Mouse (Mus musculus): ENCODE results near the gene Whrn. TPM values are rescaled to one million over a fixed set of nuclear protein-coding genes. Genes with fewer than 3 reads are reported as not detected.

Gene Whrn
- total and polyA plus RNA-seq, 2 experiments from 2014 or later: 3.8 to 13.0 TPM

- Histone ChIP-seq H3K9me3 (ENCODE audit: low read length) (no peaks in the 10 kb centered on the region), H3K27me3 (ENCODE audit: insufficient read depth, low read length) (no peaks in the 10 kb centered on the region), H3K4me2 (ENCODE audit: low read depth) (no peak overlapping the region), H3K36me3 (ENCODE audit: insufficient read depth) (0 out of 2 replicates have a peak, but pooled peaks cover 13% of the 10 kb centered on the region), H3K4me3 (ENCODE audit: low read depth, low read length) (no peak overlapping the region), H3K4me1 (ENCODE audit: insufficient read depth) (no peaks in the 10 kb centered on the region), H3K27ac (ENCODE audit: low read depth, low read length) (no peak overlapping the region), H3K9ac (no peak overlapping the region)
- ATAC-seq (peak; percentile 14; the same call in 1 of the 2 replicates), DNase-seq (no peak)
- WGBS: 51% methylated on average over 14 of the region's 14 CpGs
- no peak for TF ChIP-seq CTCF (IDR thresholded peaks at IDR 0.05; ENCODE audit: low read depth)
Observed at GRCm38 (mm10) chr4:63420143-63420920, 75.5 kb downstream of the Whrn start.

- H3K4me3 ChIP-seq (ENCODE audit: low read depth, low read length): no peak overlapping the region
- no peaks in the 10 kb centered on the region for H3K9me3 ChIP-seq (ENCODE audit: low read length)
- no peaks in the 10 kb centered on the region for H3K4me1 ChIP-seq (ENCODE audit: insufficient read depth)
- no peak for DNase-seq
- 0 out of 2 replicates have a peak, but pooled peaks cover 13% of the 10 kb centered on the region for H3K36me3 ChIP-seq (ENCODE audit: insufficient read depth)
- H3K4me2 ChIP-seq (ENCODE audit: low read depth): no peak overlapping the region
- no peaks in the 10 kb centered on the region for H3K27me3 ChIP-seq (ENCODE audit: insufficient read depth, low read length)
- H3K27ac ChIP-seq (ENCODE audit: low read depth, low read length): no peak overlapping the region
- ATAC-seq: no peak
- H3K9ac ChIP-seq: no peak overlapping the region
- TF ChIP-seq CTCF (IDR thresholded peaks at IDR 0.05; ENCODE audit: low read depth): no peak
- WGBS: 83% methylated on average over 11 of the region's 11 CpGs
Observed at GRCm38 (mm10) chr4:63418270-63418669, 77.5 kb downstream of the Whrn start.

GRCm38 (mm10) chr4:63417318-63417957, 78.4 kb downstream of the Whrn start:
- no peak overlapping the region for H3K27ac ChIP-seq (ENCODE audit: low read depth, low read length)
- DNase-seq: peak; percentile 93
- no peaks in the 10 kb centered on the region for H3K4me1 ChIP-seq (ENCODE audit: insufficient read depth)
- peak; percentile 89 for TF ChIP-seq CTCF (IDR thresholded peaks at IDR 0.05; ENCODE audit: low read depth)
- H3K4me2 ChIP-seq (ENCODE audit: low read depth): no peak overlapping the region
- 15% methylated on average over 9 of the region's 9 CpGs for WGBS
- H3K9ac ChIP-seq: no peak overlapping the region
- H3K4me3 ChIP-seq (ENCODE audit: low read depth, low read length): no peak overlapping the region
- ATAC-seq: peak; percentile 83
- H3K36me3 ChIP-seq (ENCODE audit: insufficient read depth): 0 out of 2 replicates have a peak, but pooled peaks cover 13% of the 10 kb centered on the region
- H3K27me3 ChIP-seq (ENCODE audit: insufficient read depth, low read length): no peaks in the 10 kb centered on the region
- no peaks in the 10 kb centered on the region for H3K9me3 ChIP-seq (ENCODE audit: low read length)

GRCm38 (mm10) chr4:63414951-63415350, 80.8 kb downstream of the Whrn start:
- H3K27ac ChIP-seq (ENCODE audit: low read depth, low read length): no peak overlapping the region
- no peak overlapping the region for H3K4me3 ChIP-seq (ENCODE audit: low read depth, low read length)
- TF ChIP-seq CTCF (IDR thresholded peaks at IDR 0.05; ENCODE audit: low read depth): no peak
- no peak for DNase-seq
- 73% methylated on average over 5 of the region's 5 CpGs for WGBS
- no peak overlapping the region for H3K4me2 ChIP-seq (ENCODE audit: low read depth)
- H3K9ac ChIP-seq: no peak overlapping the region
- 0 out of 2 replicates have a peak, but pooled peaks cover 2% of the 10 kb centered on the region for H3K4me1 ChIP-seq (ENCODE audit: insufficient read depth)
- no peaks in the 10 kb centered on the region for H3K27me3 ChIP-seq (ENCODE audit: insufficient read depth, low read length)
- H3K9me3 ChIP-seq (ENCODE audit: low read length): no peaks in the 10 kb centered on the region
- ATAC-seq: no peak
- H3K36me3 ChIP-seq (ENCODE audit: insufficient read depth): 0 out of 2 replicates have a peak, but pooled peaks cover 13% of the 10 kb centered on the region

- Histone ChIP-seq H3K36me3 (ENCODE audit: insufficient read depth) (0 out of 2 replicates have a peak, but pooled peaks cover 7% of the 10 kb centered on the region), H3K4me1 (ENCODE audit: insufficient read depth) (0 out of 2 replicates have a peak, but pooled peaks cover 9% of the 10 kb centered on the region), H3K4me3 (ENCODE audit: low read depth, low read length) (no peak overlapping the region), H3K9me3 (ENCODE audit: low read length) (no peaks in the 10 kb centered on the region), H3K9ac (no peak overlapping the region), H3K4me2 (ENCODE audit: low read depth) (peak overlapping the region; percentile 100), H3K27me3 (ENCODE audit: insufficient read depth, low read length) (no peaks in the 10 kb centered on the region), H3K27ac (ENCODE audit: low read depth, low read length) (no peak overlapping the region)
- 64% methylated on average over 5 of the region's 5 CpGs for WGBS
- no peak for TF ChIP-seq CTCF (IDR thresholded peaks at IDR 0.05; ENCODE audit: low read depth)
- ATAC-seq: no peak
- no peak for DNase-seq
Observed at GRCm38 (mm10) chr4:63411222-63411621, 84.6 kb downstream of the Whrn start.

GRCm38 (mm10) chr4:63410583-63410934, 85.2 kb downstream of the Whrn start:
- peak; percentile 94 for ATAC-seq
- TF ChIP-seq CTCF (IDR thresholded peaks at IDR 0.05; ENCODE audit: low read depth): no peak
- H3K9me3 ChIP-seq (ENCODE audit: low read length): no peaks in the 10 kb centered on the region

More at GRCm38 (mm10) chr4:63410583-63410934, 85.2 kb downstream of the Whrn start:
- no peaks in the 10 kb centered on the region for H3K27me3 ChIP-seq (ENCODE audit: insufficient read depth, low read length)
- H3K4me1 ChIP-seq (ENCODE audit: insufficient read depth): peaks cover 11% of the 10 kb centered on the region; the same call in 1 of the 2 replicates
- H3K27ac ChIP-seq (ENCODE audit: low read depth, low read length): peak overlapping the region; percentile 55
- H3K36me3 ChIP-seq (ENCODE audit: insufficient read depth): no peaks in the 10 kb centered on the region
- H3K9ac ChIP-seq: peak overlapping the region; percentile 59
- H3K4me3 ChIP-seq (ENCODE audit: low read depth, low read length): peak overlapping the region; percentile 57
- peak; percentile 96 for DNase-seq
- H3K4me2 ChIP-seq (ENCODE audit: low read depth): peak overlapping the region; percentile 100
- under 1% methylated on average over 19 of the region's 19 CpGs for WGBS

All from forebrain, postnatal 0 days (tissue).